Mouse (Mus musculus) forebrain, postnatal 0 days (tissue): Measurements from ENCODE around the gene Tgfa. TPM values are rescaled to one million over a fixed set of nuclear protein-coding genes. Genes with fewer than 3 reads are reported as not detected.

ENCODE experiments used
- ATAC-seq: fragments of 200-750 bp; cut with Nextera tagmentation; 2 replicates; pipeline ENCODE4 v1.8.0; 2017; ENCODE audit warnings: mild to moderate bottlenecking, moderate library complexity
- DNase-seq: peaks from one replicate; pipeline ENCODE4 v3.0.0-alpha.2; 2015
- H3K27ac ChIP-seq: fragments of 300-500 bp; sonication (generic); 2 replicates; pipeline ENCODE4 v1.5.1; 2014; ENCODE audit warnings: low read depth, mild to moderate bottlenecking, antibody characterized with exemption, low read length, moderate library complexity, mixed read lengths
- H3K27me3 ChIP-seq: fragments of 300-500 bp; sonication (generic); 2 replicates; pipeline ENCODE4 v1.6.1; 2014; ENCODE audit warnings: mild to moderate bottlenecking, low read length, mixed read lengths; ENCODE audit not compliant: insufficient read depth
- H3K36me3 ChIP-seq: fragments of 300-500 bp; sonication (generic); 2 replicates; pipeline ENCODE4 v1.6.1; 2014; ENCODE audit warnings: mild to moderate bottlenecking, moderate library complexity; ENCODE audit not compliant: insufficient read depth
- H3K4me1 ChIP-seq: fragments of 300-500 bp; sonication (generic); 2 replicates; pipeline ENCODE4 v1.6.1; 2014; ENCODE audit warnings: antibody characterized with exemption; ENCODE audit not compliant: insufficient read depth
- H3K4me2 ChIP-seq: fragments of 300-500 bp; sonication (generic); 2 replicates; pipeline ENCODE4 v1.6.1; 2014; ENCODE audit warnings: low read depth, mild to moderate bottlenecking, moderate library complexity
- H3K4me3 ChIP-seq: fragments of 300-500 bp; sonication (generic); 2 replicates; pipeline ENCODE4 v1.5.1; 2014; ENCODE audit warnings: low read depth, low read length, mixed read lengths
- H3K9ac ChIP-seq: fragments of 300-500 bp; sonication (generic); 2 replicates; pipeline ENCODE4 v1.6.1; 2014; ENCODE audit warnings: mild to moderate bottlenecking
- H3K9me3 ChIP-seq: fragments of 300-500 bp; sonication (generic); 2 replicates; pipeline ENCODE4 v1.6.1; 2016; ENCODE audit warnings: low read length
- CTCF ChIP-seq: sonication (generic); IDR thresholded peaks from 2 replicates; pipeline ENCODE4 v1.5.1; 2016; ENCODE audit warnings: antibody characterized with exemption, control low read depth, low read depth
- WGBS: fragments of 180-500 bp; shearing (Covaris S2); extraction: QIAGEN DNeasy Blood & Tissue Kit; methylation state at CpG from one replicate; pipeline ENCODE4 v1.1.7; 2014; 5-methylcytosine and 5-hydroxymethylcytosine counted together
- polyA plus RNA-seq: library from polyadenylated mRNA; unstranded; fragments of >200 nt; fragmentation: Nextera tagmentation; extraction: Ambion mirVana; gene quantifications from 2 replicates; pipeline ENCODE4 v1.2.1, GENCODE M21; 2015
- total RNA-seq: library from RNA; depleted of rRNA; stranded (reverse); fragments of >200 nt; gene quantifications from 2 replicates; pipeline ENCODE4 v1.2.3, GENCODE M21; 2014

Tgfa gene
- total and polyA plus RNA-seq, 2 experiments from 2014 or later, result 29.9 to 49.5 TPM

GRCm38 (mm10) chr6:86295451-86295850, 100.4 kb downstream of the Tgfa start:
- H3K4me2 ChIP-seq, result no peak overlapping the region
- WGBS, result 84% methylated on average over 8 of the region's 8 CpGs
- H3K27ac ChIP-seq, result no peak overlapping the region
- no peak overlapping the region for H3K4me3 ChIP-seq
- no peaks in the 10 kb centered on the region for H3K9me3 ChIP-seq
- H3K27me3 ChIP-seq, result no peaks in the 10 kb centered on the region
- H3K4me1 ChIP-seq, result no peaks in the 10 kb centered on the region
- no peak for TF ChIP-seq CTCF
- H3K36me3 ChIP-seq, result no peaks in the 10 kb centered on the region
- no peak overlapping the region for H3K9ac ChIP-seq
- ATAC-seq (no peak), DNase-seq (no peak)

GRCm38 (mm10) chr6:86296126-86296525, 101.1 kb downstream of the Tgfa start:
- no peak for TF ChIP-seq CTCF
- no peak for DNase-seq
- Histone ChIP-seq H3K36me3 (no peaks in the 10 kb centered on the region), H3K4me3 (no peak overlapping the region), H3K27ac (no peak overlapping the region), H3K9ac (no peak overlapping the region), H3K4me2 (no peak overlapping the region), H3K4me1 (no peaks in the 10 kb centered on the region), H3K9me3 (no peaks in the 10 kb centered on the region), H3K27me3 (no peaks in the 10 kb centered on the region)
- no peak for ATAC-seq
- 92% methylated on average over 3 of the region's 3 CpGs for WGBS

- no peak for DNase-seq
- no peak for ATAC-seq
- Histone ChIP-seq H3K4me3 (no peak overlapping the region), H3K27ac (no peak overlapping the region), H3K4me2 (no peak overlapping the region), H3K27me3 (no peaks in the 10 kb centered on the region), H3K4me1 (no peaks in the 10 kb centered on the region), H3K9ac (no peak overlapping the region), H3K9me3 (no peaks in the 10 kb centered on the region), H3K36me3 (no peaks in the 10 kb centered on the region)
- no peak for TF ChIP-seq CTCF
- 95% methylated on average over 2 of the region's 2 CpGs for WGBS
These were observed 101.9 kb downstream of the Tgfa start for GRCm38 (mm10) chr6:86296938-86297337.

GRCm38 (mm10) chr6:86298961-86299360, 103.9 kb downstream of the Tgfa start:
- WGBS, result 95% methylated on average over 3 of the region's 3 CpGs
- DNase-seq (no peak), ATAC-seq (no peak)
- no peak for TF ChIP-seq CTCF
- Histone ChIP-seq H3K27me3 (no peaks in the 10 kb centered on the region), H3K4me1 (no peaks in the 10 kb centered on the region), H3K9me3 (no peaks in the 10 kb centered on the region), H3K36me3 (no peaks in the 10 kb centered on the region), H3K9ac (no peak overlapping the region), H3K27ac (no peak overlapping the region), H3K4me3 (no peak overlapping the region), H3K4me2 (no peak overlapping the region)

GRCm38 (mm10) chr6:86299381-86299780, 104.4 kb downstream of the Tgfa start:
- DNase-seq, result no peak
- H3K4me2 ChIP-seq, result no peak overlapping the region
- H3K4me3 ChIP-seq, result no peak overlapping the region
- 86% methylated on average over 2 of the region's 2 CpGs for WGBS
- ATAC-seq, result no peak
- H3K4me1 ChIP-seq, result no peaks in the 10 kb centered on the region
- H3K27ac ChIP-seq, result no peak overlapping the region
- H3K36me3 ChIP-seq, result no peaks in the 10 kb centered on the region
- no peak overlapping the region for H3K9ac ChIP-seq
- H3K9me3 ChIP-seq, result no peaks in the 10 kb centered on the region
- H3K27me3 ChIP-seq, result no peaks in the 10 kb centered on the region
- no peak for TF ChIP-seq CTCF

- ATAC-seq, result no peak
- no peak overlapping the region for H3K9ac ChIP-seq
- no peak overlapping the region for H3K4me2 ChIP-seq
- 89% methylated on average over 4 of the region's 4 CpGs for WGBS
- DNase-seq, result no peak
- TF ChIP-seq CTCF, result no peak
- no peak overlapping the region for H3K4me3 ChIP-seq
- no peaks in the 10 kb centered on the region for H3K4me1 ChIP-seq
- no peak overlapping the region for H3K27ac ChIP-seq
- H3K9me3 ChIP-seq, result no peaks in the 10 kb centered on the region
- no peaks in the 10 kb centered on the region for H3K27me3 ChIP-seq
- H3K36me3 ChIP-seq, result no peaks in the 10 kb centered on the region
These were observed 110.7 kb downstream of the Tgfa start for GRCm38 (mm10) chr6:86305680-86306079.

GRCm38 (mm10) chr6:86314011-86314410, 119.0 kb downstream of the Tgfa start:
- TF ChIP-seq CTCF, result no peak
- DNase-seq (no peak), ATAC-seq (no peak)
- Histone ChIP-seq H3K27ac (no peak overlapping the region), H3K4me2 (no peak overlapping the region), H3K9me3 (no peaks in the 10 kb centered on the region), H3K4me1 (no peaks in the 10 kb centered on the region), H3K9ac (no peak overlapping the region), H3K4me3 (no peak overlapping the region), H3K27me3 (no peaks in the 10 kb centered on the region), H3K36me3 (no peaks in the 10 kb centered on the region)
- 91% methylated on average over 1 of the region's 1 CpGs for WGBS

GRCm38 (mm10) chr6:86317066-86317465, 122.0 kb downstream of the Tgfa start:
- 45% methylated on average over 1 of the region's 1 CpGs for WGBS
- TF ChIP-seq CTCF, result no peak

More at GRCm38 (mm10) chr6:86317066-86317465, 122.0 kb downstream of the Tgfa start:
- no peak for ATAC-seq
- no peaks in the 10 kb centered on the region for H3K36me3 ChIP-seq
- DNase-seq, result no peak
- H3K27ac ChIP-seq, result no peak overlapping the region
- no peak overlapping the region for H3K9ac ChIP-seq
- no peak overlapping the region for H3K4me2 ChIP-seq
- H3K27me3 ChIP-seq, result no peaks in the 10 kb centered on the region
- no peaks in the 10 kb centered on the region for H3K9me3 ChIP-seq
- H3K4me3 ChIP-seq, result no peak overlapping the region
- H3K4me1 ChIP-seq, result no peaks in the 10 kb centered on the region
